Mouse (Mus musculus): Measurements from ENCODE around the gene Ccpg1. TPM values are rescaled to one million over a fixed set of nuclear protein-coding genes. Genes with fewer than 3 reads are reported as not detected.

The Ccpg1 gene
- polyA plus RNA-seq, 2 experiments from 2014 or later: 72.5 to 77.4 TPM

DNA sequence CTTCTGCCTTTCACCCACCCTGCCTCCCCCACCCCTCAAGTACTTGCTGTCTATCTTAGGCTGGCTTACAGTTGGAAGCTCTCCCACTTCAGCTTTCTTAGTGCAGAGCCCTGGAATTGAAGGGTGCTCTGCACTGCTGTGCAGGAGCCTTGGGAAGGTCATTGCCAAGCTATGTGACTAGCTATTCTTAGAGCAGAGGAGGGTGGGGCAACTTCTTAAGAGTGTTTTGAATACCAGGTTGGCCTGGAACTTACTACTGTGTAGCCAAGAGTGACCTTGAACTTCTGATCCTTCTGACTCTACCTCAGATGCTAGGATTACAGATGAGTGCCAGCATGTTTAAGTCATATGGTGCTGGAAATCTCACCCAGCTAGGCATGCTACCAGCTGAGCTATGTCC lies 10.9 kb downstream of the Ccpg1 start:
- ATAC-seq: no peak

- no peak for ATAC-seq
These were observed 11.6 kb downstream of the Ccpg1 start for GRCm38 (mm10) chr9:72996806-72997205.

GRCm38 (mm10) chr9:73000487-73000886 lies 15.3 kb downstream of the Ccpg1 start:
- ATAC-seq: no peak

- ATAC-seq: no peak
These were observed 16.2 kb downstream of the Ccpg1 start for GRCm38 (mm10) chr9:73001314-73002011.

DNA sequence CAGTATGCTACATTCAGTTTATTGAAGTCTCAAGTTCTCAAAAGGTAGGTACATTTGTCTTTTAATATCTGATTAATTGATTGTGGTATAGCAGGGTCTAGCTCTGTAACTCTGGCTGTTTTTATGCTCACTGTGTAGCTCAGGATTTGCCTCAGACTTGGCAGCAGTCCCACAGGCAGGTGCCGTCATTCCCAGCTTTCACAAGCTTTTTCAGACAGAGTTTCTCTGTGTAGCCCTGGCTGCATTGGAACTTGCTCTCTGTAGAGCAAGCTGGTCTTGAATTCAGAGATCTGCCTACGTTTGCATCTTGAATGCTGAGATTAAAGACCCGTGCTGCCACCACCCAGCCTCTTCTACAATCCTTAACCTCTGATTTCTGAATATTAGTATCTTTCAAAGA lies 16.9 kb downstream of the Ccpg1 start:
- no peak for ATAC-seq

DNA sequence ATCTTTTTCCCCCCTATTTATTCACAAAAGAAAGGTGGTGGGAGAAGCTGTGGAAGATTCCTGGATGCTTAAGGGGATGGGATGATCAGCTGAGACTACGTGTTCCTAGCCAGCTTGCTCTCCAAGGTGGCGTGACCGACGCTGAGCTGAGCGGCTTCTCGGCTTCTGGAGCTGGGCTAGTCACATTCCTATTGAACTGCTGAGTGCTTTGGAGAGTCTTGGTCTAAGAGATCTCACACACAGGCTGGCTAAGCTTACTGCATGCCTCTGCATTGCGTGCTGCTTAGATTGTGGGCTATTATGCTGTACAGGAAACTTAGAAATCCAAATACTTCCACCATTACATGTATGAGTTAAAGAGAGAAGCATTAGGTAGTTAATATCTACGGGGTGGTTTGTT lies 18.8 kb downstream of the Ccpg1 start:
- ATAC-seq: no peak

DNA sequence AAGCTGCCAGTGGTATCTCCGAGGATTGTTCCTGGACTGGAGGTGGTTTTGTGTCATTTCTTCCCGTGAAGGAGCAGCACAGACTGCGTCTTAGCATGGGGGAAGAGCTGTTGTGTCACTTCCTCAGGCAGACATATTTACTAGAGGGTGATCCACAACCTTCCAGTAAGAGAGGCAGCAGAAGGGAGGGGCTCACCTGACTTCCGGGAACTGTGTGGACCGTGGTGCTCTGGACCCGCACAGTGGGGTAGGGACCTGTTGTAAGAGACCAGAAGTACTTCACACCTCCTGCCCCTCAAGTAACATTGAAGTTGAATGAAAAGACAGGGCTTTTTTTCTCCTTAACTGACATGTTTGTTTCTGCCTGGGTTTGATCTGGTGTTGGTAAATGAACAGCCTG lies 19.9 kb downstream of the Ccpg1 start:
- no peak for ATAC-seq

GRCm38 (mm10) chr9:73006175-73006574 lies 20.9 kb downstream of the Ccpg1 start:
- ATAC-seq: no peak

DNA sequence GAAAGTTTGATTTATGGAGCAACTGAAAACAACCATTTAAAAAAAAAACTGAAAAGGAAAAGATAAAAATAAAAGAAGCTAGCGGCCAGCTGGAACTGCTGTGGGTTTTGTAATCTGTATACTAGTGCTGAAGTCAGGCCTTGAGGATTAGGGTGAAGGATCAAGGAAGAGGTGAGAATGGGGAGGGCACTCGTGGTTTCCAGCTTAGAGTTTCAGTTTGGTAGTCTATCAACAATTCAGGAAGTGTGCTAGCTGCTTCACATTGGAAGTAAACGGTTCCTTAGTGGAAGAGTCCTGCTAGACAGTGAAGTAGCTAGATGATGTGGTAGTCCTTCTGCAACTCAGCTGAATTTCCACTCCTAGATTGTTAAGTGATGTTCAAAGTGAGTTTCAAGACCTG lies 23.2 kb downstream of the Ccpg1 start:
- no peak for ATAC-seq

GRCm38 (mm10) chr9:73012629-73013028 lies 27.4 kb downstream of the Ccpg1 start:
- ATAC-seq: no peak

DNA sequence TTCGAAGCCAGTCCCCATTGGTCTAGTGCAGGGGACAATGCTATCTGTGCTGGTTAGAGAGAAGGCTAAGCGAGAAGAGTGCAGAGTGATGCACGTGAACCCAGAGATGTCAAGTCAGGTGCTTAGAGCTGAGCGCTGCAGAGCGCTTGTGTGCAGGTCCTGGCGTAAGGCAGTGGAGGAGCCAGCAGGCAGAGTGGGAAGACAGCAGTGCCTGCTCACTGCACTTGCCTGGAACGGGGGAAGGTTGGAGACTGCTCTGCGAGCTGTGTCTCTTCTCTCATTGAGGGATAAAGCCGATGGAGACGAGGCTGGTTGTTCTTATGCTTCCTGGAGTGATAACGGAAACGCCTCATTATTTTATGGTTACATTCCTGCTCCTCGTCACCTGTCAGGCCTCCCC lies 29.5 kb downstream of the Ccpg1 start:
- ATAC-seq: no peak

DNA sequence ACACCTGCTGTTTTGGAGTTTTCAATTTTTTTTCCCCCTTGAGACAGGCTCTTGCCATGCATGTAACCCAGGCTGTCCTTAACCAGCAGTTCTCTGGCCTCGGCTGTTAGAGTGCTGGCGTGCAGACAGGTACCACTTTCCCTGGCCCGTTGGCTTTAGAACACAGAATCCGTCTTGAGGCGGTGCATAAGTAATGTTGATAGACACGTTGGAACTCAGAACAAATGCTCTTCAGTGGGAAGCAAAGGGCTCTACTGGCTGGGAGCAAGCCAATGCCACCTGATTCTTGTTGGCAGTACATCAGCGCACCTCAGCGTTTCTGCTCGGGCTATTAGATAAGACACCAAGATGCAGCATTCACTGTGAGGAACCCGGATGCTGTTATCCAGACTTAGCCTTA lies 34.6 kb downstream of the Ccpg1 start:
- ATAC-seq: no peak

GRCm38 (mm10) chr9:73020566-73021097 lies 35.4 kb downstream of the Ccpg1 start:
- ATAC-seq: no peak

DNA sequence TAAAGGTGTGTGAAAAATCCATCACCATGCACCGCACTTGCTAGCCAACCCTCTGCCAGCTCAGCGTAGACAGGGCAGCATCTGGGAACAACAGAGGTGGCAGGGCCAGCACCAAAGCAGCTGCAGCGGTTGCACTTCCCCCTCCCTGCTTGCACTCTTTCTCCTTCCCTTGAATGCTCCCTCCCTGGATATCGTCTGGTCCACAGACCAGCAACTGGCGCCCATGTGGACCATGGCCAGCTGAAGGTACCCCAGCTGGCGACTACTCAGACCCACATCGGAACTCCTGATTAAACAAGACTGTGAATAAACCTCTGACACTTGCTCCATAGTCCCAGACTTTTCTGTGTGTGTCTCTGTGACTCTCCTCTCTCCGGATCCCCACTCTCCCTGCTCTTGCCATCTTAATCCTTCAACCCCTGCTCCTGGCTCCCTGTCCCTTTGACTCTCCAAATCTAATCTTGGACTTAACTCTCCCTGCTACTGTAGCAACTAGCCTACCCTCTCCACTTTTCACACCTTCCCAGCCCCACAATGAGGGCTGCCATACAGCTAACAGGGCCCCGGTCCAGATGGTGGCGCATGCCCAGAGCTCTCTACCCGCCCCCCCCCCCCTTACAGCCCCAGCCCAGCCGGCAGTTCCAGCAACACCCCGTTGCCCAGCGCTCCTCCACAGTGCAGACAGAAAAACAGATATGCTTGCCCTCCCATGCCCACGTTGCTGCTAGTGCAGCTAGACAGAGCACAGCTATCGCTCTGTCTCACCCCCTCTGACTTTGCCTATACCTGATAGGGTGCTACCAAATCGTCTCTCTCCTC lies 40.8 kb downstream of the Ccpg1 start:
- no peak for ATAC-seq

DNA sequence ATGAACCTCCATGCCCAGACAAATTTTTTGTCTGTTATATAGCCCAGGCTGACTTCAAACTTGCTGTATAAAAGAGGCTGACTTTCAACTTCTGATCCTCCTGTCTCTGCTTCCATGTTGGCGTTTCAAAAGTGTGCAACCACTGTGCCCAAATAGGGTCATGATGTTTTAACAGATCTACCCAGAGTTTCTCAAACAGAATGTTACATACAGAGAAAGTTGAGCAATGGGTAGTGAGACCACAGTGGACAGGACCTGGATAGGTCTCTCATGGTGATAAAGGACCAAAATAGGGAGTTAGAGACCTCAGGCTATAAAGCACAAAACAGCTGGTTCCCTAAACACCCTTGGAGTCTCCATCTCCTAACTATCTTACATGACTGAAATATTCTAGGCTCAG lies 45.2 kb downstream of the Ccpg1 start:
- no peak for ATAC-seq

GRCm38 (mm10) chr9:73031421-73031820 lies 46.2 kb downstream of the Ccpg1 start:
- ATAC-seq: no peak

DNA sequence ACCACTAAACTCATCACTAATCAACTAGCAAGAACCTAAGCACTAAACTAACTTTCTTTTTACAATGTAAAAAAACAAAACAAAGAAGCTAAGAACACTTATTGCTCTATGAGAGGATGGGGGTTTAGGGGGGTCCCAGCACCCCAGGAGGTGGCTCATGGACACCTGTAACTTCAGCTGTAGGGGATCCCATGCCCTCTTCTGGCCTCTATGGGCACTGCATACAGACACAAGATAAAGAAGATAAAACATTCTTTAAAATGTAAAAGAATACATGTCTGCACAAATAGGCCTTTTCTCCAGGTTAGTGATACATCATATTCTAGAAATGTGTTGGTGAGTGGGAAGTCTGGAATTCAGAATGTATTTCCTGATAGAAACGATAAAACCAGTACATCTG lies 48.2 kb downstream of the Ccpg1 start:
- ATAC-seq: no peak

- peak; percentile 71 for ATAC-seq
These were observed 54.2 kb downstream of the Ccpg1 start for GRCm38 (mm10) chr9:73039222-73039945.

DNA sequence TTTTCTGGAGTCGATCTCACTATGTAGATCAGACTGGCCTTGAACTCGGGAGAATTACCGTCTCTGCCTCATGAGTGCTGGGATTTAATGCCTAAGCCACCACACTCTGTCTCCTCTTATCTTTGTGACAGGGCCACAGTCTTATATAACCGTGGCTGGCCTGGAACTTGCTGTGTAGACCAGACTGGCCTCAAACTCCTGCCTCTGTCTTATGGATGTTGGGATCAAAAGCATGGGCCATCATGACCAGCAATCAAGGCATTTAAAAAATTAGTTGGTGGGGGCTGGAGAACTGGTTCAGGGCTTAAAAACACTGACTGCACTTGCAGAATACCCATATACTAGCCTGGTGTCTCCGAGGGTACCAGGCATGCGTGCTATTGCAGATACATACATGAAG lies 54.9 kb downstream of the Ccpg1 start, which contains the start of gene Pigb:
TSS of gene Pigb (minus strand) at position 299 of the 400 bp plus-strand sequence.
- no peak for ATAC-seq

GRCm38 (mm10) chr9:73044146-73045079 lies 59.2 kb downstream of the Ccpg1 start, which contains the start of gene Rab27a:
Rab27a (plus strand) TSS chr9:73044854.
- peak; percentile 71 for ATAC-seq

DNA sequence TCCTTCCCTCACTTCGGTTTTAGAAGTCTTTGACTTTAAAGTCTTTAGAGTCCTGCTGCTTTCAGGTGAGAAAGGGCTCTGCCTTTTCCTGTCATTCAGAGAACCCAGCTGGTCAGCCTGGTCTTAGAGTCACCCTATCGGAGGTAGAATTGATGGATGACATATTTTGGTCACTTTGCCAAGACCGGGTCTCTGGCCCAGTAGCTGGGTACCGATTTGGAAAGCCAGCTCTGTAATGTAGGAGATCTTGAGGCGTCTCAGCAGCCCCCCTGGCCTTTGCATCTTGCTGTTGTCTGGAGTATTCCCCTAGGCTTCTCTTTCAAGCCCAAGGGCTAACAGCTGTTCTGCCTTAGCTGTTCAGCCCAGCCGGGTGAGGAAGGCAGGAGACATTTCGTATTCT lies 60.0 kb downstream of the Ccpg1 start:
- no peak for ATAC-seq

DNA sequence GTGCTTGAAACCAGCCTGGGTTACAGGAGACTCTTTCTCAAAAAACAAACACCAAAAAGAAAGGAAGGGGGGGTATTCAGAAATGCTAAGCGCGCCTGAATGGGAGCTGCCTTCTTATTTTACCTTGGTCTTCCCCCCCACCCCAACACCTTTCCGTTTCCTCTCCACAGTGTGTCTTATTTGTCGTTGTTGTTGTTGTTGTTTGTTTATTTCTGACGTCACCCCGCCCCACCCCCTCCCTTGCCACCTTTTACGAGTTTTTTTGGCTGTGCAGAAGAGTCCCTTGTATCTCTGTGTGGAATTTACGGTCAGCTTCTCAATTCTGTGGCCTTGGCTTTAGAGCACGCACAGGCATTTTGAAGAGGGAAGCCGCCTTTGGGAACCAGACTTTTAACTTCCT lies 60.5 kb downstream of the Ccpg1 start:
- peak; percentile 37 for ATAC-seq
